Mouse (Mus musculus) brain, embryonic 14.5 days (tissue): ENCODE results near the gene Snrpb2. TPM values are rescaled to one million over a fixed set of nuclear protein-coding genes. Genes with fewer than 3 reads are reported as not detected.

Experiments
- DNase-seq: peaks from one replicate; pipeline ENCODE4 v3.0.0-alpha.2; 2011; ENCODE audit warnings: low read depth
- CTCF ChIP-seq: fragments of 200-500 bp; IDR thresholded peaks from 2 replicates; pipeline ENCODE4 v1.5.1; 2012; ENCODE audit warnings: inconsistent platforms, mild to moderate bottlenecking, moderate library complexity, borderline replicate concordance; ENCODE audit not compliant: insufficient read depth, insufficient read length; ENCODE audit errors: extremely low read depth
- POLR2A ChIP-seq: fragments of 200-500 bp; IDR thresholded peaks from 2 replicates; pipeline ENCODE4 v1.6.1; 2012; ENCODE audit warnings: mild to moderate bottlenecking, inconsistent platforms, borderline replicate concordance; ENCODE audit not compliant: poor library complexity, insufficient read depth, insufficient read length, severe bottlenecking; ENCODE audit errors: extremely low read depth
- polyA plus RNA-seq: library from polyadenylated mRNA; depleted of rRNA; stranded (reverse); fragments of >200 nt; gene quantifications from 2 replicates; pipeline ENCODE4 v1.2.3, GENCODE M21; 2012; rRNA removed

The Snrpb2 gene
- polyA plus RNA-seq, 1 experiment: 43.1 TPM

GRCm38 (mm10) chr2:143094761-143095160 lies 31.9 kb downstream of the Snrpb2 start:
- peak; percentile 43 for DNase-seq

GRCm38 (mm10) chr2:143097170-143097569 lies 34.3 kb downstream of the Snrpb2 start:
- no peak for DNase-seq
- TF ChIP-seq POLR2A (no peak), CTCF (no peak)

More at GRCm38 (mm10) chr2:143094761-143095160, 31.9 kb downstream of the Snrpb2 start:
- no peak for TF ChIP-seq POLR2A
- no peak for TF ChIP-seq CTCF

- TF ChIP-seq CTCF (0 out of 2 replicates have a peak, but pooled peaks have one; percentile 5), POLR2A (no peak)
- peak; percentile 85 for DNase-seq
Measured at GRCm38 (mm10) chr2:143113859-143114258, 51.0 kb downstream of the Snrpb2 start.

GRCm38 (mm10) chr2:143114716-143115115 lies 51.9 kb downstream of the Snrpb2 start:
- no peak for TF ChIP-seq POLR2A
- no peak for TF ChIP-seq CTCF
- peak; percentile 60 for DNase-seq

GRCm38 (mm10) chr2:143117453-143117852 lies 54.6 kb downstream of the Snrpb2 start:
- TF ChIP-seq POLR2A: no peak
- peak; percentile 17; the same call in 1 of the 2 replicates for TF ChIP-seq CTCF
- DNase-seq: peak; percentile 81

- TF ChIP-seq CTCF (no peak), POLR2A (no peak)
- no peak for DNase-seq
Measured at GRCm38 (mm10) chr2:143118221-143118620, 55.4 kb downstream of the Snrpb2 start.

Other genes starting within 250 kb of the Snrpb2 start
- gene Kif16b, start 161.5 kb upstream of the Snrpb2 start, polyA plus RNA-seq: 4.2 and 6.8 TPM in 2 replicates
- gene Otor, start 15.4 kb downstream of the Snrpb2 start, polyA plus RNA-seq: 1.1 TPM in 2 replicates